7 mouse cellular contexts compared by ENCODE assay signal in the genomic region with DNA sequence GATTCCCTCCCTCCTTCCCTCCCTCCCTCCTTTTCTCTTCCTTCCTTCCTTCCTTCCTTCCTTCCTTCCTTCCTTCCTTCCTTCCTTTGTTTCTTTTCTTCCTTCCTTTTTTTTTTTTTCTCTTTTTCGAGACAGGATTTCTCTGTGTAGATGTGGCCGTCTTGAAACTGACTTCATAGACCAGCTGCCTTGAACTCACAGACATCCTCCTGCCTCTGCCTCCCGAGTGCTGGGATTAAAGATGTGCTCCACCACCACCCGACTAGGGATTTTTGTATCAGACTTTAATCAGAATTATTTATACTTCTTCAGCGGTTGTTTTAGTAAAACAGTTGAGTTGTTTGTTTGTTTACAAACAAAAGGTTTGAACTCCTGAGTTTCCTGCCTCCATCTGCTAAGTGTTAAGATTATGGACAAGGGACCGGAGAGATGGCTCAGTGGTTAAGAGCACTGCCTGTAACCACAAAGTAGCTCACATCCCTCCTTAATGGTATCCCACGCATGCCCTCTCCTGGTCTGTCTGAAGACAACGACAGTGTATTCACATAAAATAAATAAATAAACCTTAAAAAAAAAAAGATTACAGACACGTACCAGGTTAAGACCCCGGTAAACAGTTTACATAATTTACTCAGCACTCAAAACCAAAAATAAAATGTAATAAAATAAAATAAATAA. TPM values are rescaled to one million over a fixed set of nuclear protein-coding genes. Genes with fewer than 3 reads are reported as not detected.
DNase-seq lines count a peak whose midpoint lies in the region; ATAC-seq and TF ChIP-seq lines count a peak whose summit lies in the region.

No protein-coding gene starts in this region.

- H3K27me3 ChIP-seq in CH12.LX (replicated peaks), result no peaks in the 10 kb centered on the region
- H3K27me3 ChIP-seq in embryonic facial prominence, embryonic 14.5 days (replicated peaks; ENCODE audit: control insufficient read depth, insufficient read depth, low read length), result no peaks in the 10 kb centered on the region
- no peaks in the 10 kb centered on the region for H3K27me3 ChIP-seq in intestine, embryonic 16.5 days (replicated peaks; ENCODE audit: control insufficient read depth, insufficient read depth, low read length)
- no peaks in the 10 kb centered on the region for H3K27me3 ChIP-seq in testis, adult 2 months (ENCODE audit: control insufficient read depth, insufficient read depth, low read length)

- peak overlapping the region in 1 of 3 experiments; percentile 76 for H3K4me3 ChIP-seq in CH12.LX (replicated peaks in 1 of 3; ENCODE audit: low read depth in 2 of 3, low read length in 2 of 3, poor library complexity in 1 of 3)
- peak overlapping the region; percentile 96 for H3K4me3 ChIP-seq in embryonic facial prominence, embryonic 14.5 days (ENCODE audit: low read depth, low read length)
- H3K4me3 ChIP-seq in intestine, embryonic 16.5 days (ENCODE audit: low read length), result peak overlapping the region; percentile 78; the same call in 1 of the 2 replicates
- H3K4me3 ChIP-seq in testis, adult 2 months (ENCODE audit: control insufficient read depth, low read depth, low read length), result peak overlapping the region; percentile 100

- dilution Hi-C loops in CH12.LX (cut with MboI; ENCODE audit: extremely low pct_ligation_motif_present, extremely low pct_unique_long_range_greater_than_20kb, low sequenced_read_pairs), result no loop called here

- H3K4me2 ChIP-seq in CH12.LX (ENCODE audit: insufficient read depth, low read depth, poor library complexity, severe bottlenecking), result no peak overlapping the region
- H3K4me2 ChIP-seq in embryonic facial prominence, embryonic 14.5 days (ENCODE audit: low read depth, low read length), result peak overlapping the region; percentile 44
- H3K4me2 ChIP-seq in intestine, embryonic 16.5 days (ENCODE audit: low read depth, low read length), result peak overlapping the region; percentile 39

- ATAC-seq in embryonic facial prominence, embryonic 14.5 days (ENCODE audit: low read depth), result peak; percentile 35; the same call in 1 of the 2 replicates
- ATAC-seq in intestine, embryonic 16.5 days, result peak; percentile 18; the same call in 1 of the 2 replicates

- TF ChIP-seq CTCF in CH12.LX (conservative IDR thresholded peaks at IDR 0.05 in 1 of 2, IDR thresholded peaks at IDR 0.05 in 1 of 2; ENCODE audit: low read depth in 2 of 2, low read length in 2 of 2), result peak in 1 of 2 experiments; percentile 38; a peak in 2 of 4 replicates
- no peak for TF ChIP-seq CTCF in testis, adult 2 months (IDR thresholded peaks at IDR 0.05; ENCODE audit: control insufficient read depth, insufficient read depth, insufficient replicate concordance, low read depth, low read length)

- TF ChIP-seq POLR2A in CH12.LX (IDR thresholded peaks at IDR 0.05; ENCODE audit: low read depth, low read length), result no peak
- TF ChIP-seq POLR2A in testis, adult 2 months (IDR thresholded peaks at IDR 0.05; ENCODE audit: control insufficient read depth, low read depth, low read length), result no peak

- WGBS in embryonic facial prominence, embryonic 14.5 days, result 67% methylated on average over 10 of the region's 10 CpGs
- 66% methylated on average over 10 of the region's 10 CpGs for WGBS in intestine, embryonic 16.5 days

- TF ChIP-seq RAD21 in CH12.LX (IDR thresholded peaks at IDR 0.05; ENCODE audit: low read depth, low read length), result no peak; the same call in 1 of the 2 replicates

- DNase-seq in B cell, adult 2 months, result peak; percentile 33 to 35
- no peak for DNase-seq in CH12.LX (ENCODE audit: extremely low read depth)
- DNase-seq in embryonic facial prominence, embryonic 14.5 days (ENCODE audit: low spot score), result peak; percentile 10
- peak; percentile 31 for DNase-seq in lung, postnatal 10 days
- DNase-seq in adrenal gland, adult 18-20 months (ENCODE audit: low spot score in 2 of 2), result no peak

- peaks cover 8% of the 10 kb centered on the region for H3K9me3 ChIP-seq in CH12.LX (replicated peaks; ENCODE audit: low read length)
- no peaks in the 10 kb centered on the region for H3K9me3 ChIP-seq in embryonic facial prominence, embryonic 14.5 days (ENCODE audit: control insufficient read depth, low read length)
- no peaks in the 10 kb centered on the region for H3K9me3 ChIP-seq in intestine, embryonic 16.5 days (ENCODE audit: control insufficient read depth, low read length)

- in situ Hi-C loops in CH12.LX (cut with MboI; ENCODE audit: low pct_ligation_motif_present, low pct_unique_long_range_greater_than_20kb, low sequenced_read_pairs), result no loop called here

- H3K79me2 ChIP-seq in CH12.LX (replicated peaks; ENCODE audit: control insufficient read depth, extremely low read depth, insufficient read depth, poor library complexity, severe bottlenecking), result peaks cover 38% of the 10 kb centered on the region

- TF ChIP-seq EP300 in CH12.LX (IDR thresholded peaks at IDR 0.05; ENCODE audit: low read length), result no peak

- H3K9ac ChIP-seq in CH12.LX (ENCODE audit: insufficient read depth, low read depth), result no peak overlapping the region
- no peak overlapping the region for H3K9ac ChIP-seq in embryonic facial prominence, embryonic 14.5 days (ENCODE audit: low read depth, low read length)
- H3K9ac ChIP-seq in intestine, embryonic 16.5 days (ENCODE audit: low read depth, low read length), result no peak overlapping the region

- peaks cover 8 to 18% of the 10 kb centered on the region in 2 experiments for H3K36me3 ChIP-seq in CH12.LX (replicated peaks in 1 of 2; ENCODE audit: control insufficient read depth in 1 of 2, insufficient read depth in 1 of 2, low read length in 1 of 2)
- peaks cover 8% of the 10 kb centered on the region for H3K36me3 ChIP-seq in embryonic facial prominence, embryonic 14.5 days (ENCODE audit: control insufficient read depth, insufficient read depth, low read length)
- H3K36me3 ChIP-seq in intestine, embryonic 16.5 days (ENCODE audit: control insufficient read depth, insufficient read depth, low read length), result peaks cover 8% of the 10 kb centered on the region
- no peaks in the 10 kb centered on the region for H3K36me3 ChIP-seq in testis, adult 2 months (ENCODE audit: control insufficient read depth, insufficient read depth, low read length)

- H3K27ac ChIP-seq in CH12.LX (ENCODE audit: insufficient read depth, low read depth), result no peak overlapping the region
- peak overlapping the region; percentile 89; the same call in 1 of the 2 replicates for H3K27ac ChIP-seq in embryonic facial prominence, embryonic 14.5 days (replicated peaks; ENCODE audit: low read depth, low read length)
- H3K27ac ChIP-seq in intestine, embryonic 16.5 days (ENCODE audit: low read length), result peak overlapping the region; percentile 9; the same call in 1 of the 2 replicates
- H3K27ac ChIP-seq in testis, adult 2 months (ENCODE audit: control insufficient read depth, insufficient read depth, low read depth, low read length), result peak overlapping the region; percentile 86

- peaks cover 6 to 23% of the 10 kb centered on the region in 2 experiments; a peak in 3 of 4 replicates for H3K4me1 ChIP-seq in CH12.LX (ENCODE audit: control insufficient read depth in 1 of 2, insufficient read depth in 2 of 2)
- H3K4me1 ChIP-seq in embryonic facial prominence, embryonic 14.5 days (ENCODE audit: control insufficient read depth, insufficient read depth, low read length), result peaks cover 10% of the 10 kb centered on the region
- H3K4me1 ChIP-seq in intestine, embryonic 16.5 days (ENCODE audit: control insufficient read depth, insufficient read depth, low read length), result peaks cover 8% of the 10 kb centered on the region
- H3K4me1 ChIP-seq in testis, adult 2 months (ENCODE audit: control insufficient read depth, insufficient read depth, low read length), result no peaks in the 10 kb centered on the region

TF ChIP-seq in CH12.LX, 34 proteins besides CTCF, POLR2A, EP300 and RAD21:
- TF ChIP-seq MAFK (IDR thresholded peaks at IDR 0.05; ENCODE audit: insufficient replicate concordance, low read length), result no peak
- TF ChIP-seq ZNF384 (IDR thresholded peaks at IDR 0.05; ENCODE audit: low read depth, low read length), result no peak; the same call in 1 of the 2 replicates
- no peak for TF ChIP-seq NELFE (IDR thresholded peaks at IDR 0.05; ENCODE audit: low read depth, low read length)
- TF ChIP-seq USF2 (conservative IDR thresholded peaks at IDR 0.05; ENCODE audit: low read depth, low read length), result no peak
- no peak for TF ChIP-seq ETS1 (conservative IDR thresholded peaks at IDR 0.05; ENCODE audit: low read depth, low read length)
- peak; percentile 9; the same call in 1 of the 2 replicates for TF ChIP-seq SMC3 (IDR thresholded peaks at IDR 0.05; ENCODE audit: low read depth, low read length)
- no peak for TF ChIP-seq ZC3H11A (IDR thresholded peaks at IDR 0.05; ENCODE audit: low read depth, low read length)

RNA-seq across cellular contexts. Expression of gene Atp6v1e1, which starts 0.5 kb away (rescaled TPM):
- total RNA-seq in CH12.LX (2012; rRNA removed) (76.9 and 83.1 TPM in 2 replicates), CH12.LX (2014; rRNA removed) (95.2 and 116 TPM in 2 replicates)
- polyA plus RNA-seq in CH12.LX (2012; ENCODE audit: insufficient read length, low read depth), result 82.2 and 91.6 TPM in 2 replicates
- 128 and 141 TPM in 2 replicates for polyA plus RNA-seq in embryonic facial prominence, embryonic 14.5 days (2014; fragmentation: Nextera tagmentation; extraction: Ambion mirVana)
- polyA plus RNA-seq in intestine, embryonic 16.5 days (2015; fragmentation: Nextera tagmentation; extraction: Ambion mirVana), result 187 and 202 TPM in 2 replicates
- polyA plus RNA-seq in testis, adult 2 months (2012; rRNA removed), result 32.6 and 33.7 TPM in 2 replicates
- 100 to 1,000 TPM; 269 to 456 TPM for total RNA-seq in adrenal gland, adult 18-20 months (2021)

RNA-seq across cellular contexts. Expression of gene Bcl2l13, which starts 12.9 kb away (rescaled TPM):
- total RNA-seq in CH12.LX (2012; rRNA removed), result 25.5 and 25.7 TPM in 2 replicates
- 35.9 and 46.6 TPM in 2 replicates for total RNA-seq in CH12.LX (2014; rRNA removed)
- polyA plus RNA-seq in CH12.LX (2012; ENCODE audit: insufficient read length, low read depth), result 24.6 and 29.5 TPM in 2 replicates
- 26.2 and 33.3 TPM in 2 replicates for polyA plus RNA-seq in embryonic facial prominence, embryonic 14.5 days (2014; fragmentation: Nextera tagmentation; extraction: Ambion mirVana)
- 18.1 and 19.6 TPM in 2 replicates for polyA plus RNA-seq in intestine, embryonic 16.5 days (2015; fragmentation: Nextera tagmentation; extraction: Ambion mirVana)
- polyA plus RNA-seq in testis, adult 2 months (2012; rRNA removed), result 23.8 and 27.9 TPM in 2 replicates
- total RNA-seq in adrenal gland, adult 18-20 months (2021), result 10 to 100 TPM; 63.9 to 78.9 TPM

RNA-seq across cellular contexts. Expression of gene Slc25a18, which starts 49.7 kb away (rescaled TPM):
- 0.08 and 0.17 TPM in 2 replicates for total RNA-seq in CH12.LX (2012; rRNA removed)
- 0.12 and 0.19 TPM in 2 replicates for total RNA-seq in CH12.LX (2014; rRNA removed)
- 0.46 and 0.51 TPM in 2 replicates for polyA plus RNA-seq in CH12.LX (2012; ENCODE audit: insufficient read length, low read depth)
- polyA plus RNA-seq in embryonic facial prominence, embryonic 14.5 days (2014; fragmentation: Nextera tagmentation; extraction: Ambion mirVana), result 1.0 and 1.2 TPM in 2 replicates
- polyA plus RNA-seq in intestine, embryonic 16.5 days (2015; fragmentation: Nextera tagmentation; extraction: Ambion mirVana), result not detected in 2 replicates
- polyA plus RNA-seq in testis, adult 2 months (2012; rRNA removed), result 5.8 and 6.5 TPM in 2 replicates
- total RNA-seq in adrenal gland, adult 18-20 months (2021), result under 1 TPM in 1 of 2 experiments, not detected in 1; 0.26 TPM

Comparison
In these comparisons a context has a peak if more than half of its experiments do, and no peak if none do; other contexts are left out.
1. DNase-seq: peak in B cell, adult 2 months (2 of 2), embryonic facial prominence, embryonic 14.5 days (single experiment) and lung, postnatal 10 days (single experiment); none in CH12.LX (single experiment) and adrenal gland, adult 18-20 months (0 of 2).